Mouse (Mus musculus) CH12.LX (cell line): ENCODE measurements around the gene Fam110a. TPM values are rescaled to one million over a fixed set of nuclear protein-coding genes. Genes with fewer than 3 reads are reported as not detected.
A peak's percentile ranks its signal among the peaks of the same experiment; 100 is the strongest.

Experiments used
- DNase-seq: peaks from one replicate; pipeline ENCODE4 v3.0.0-alpha.2; 2013; ENCODE audit errors: extremely low read depth
- H3K27ac ChIP-seq: 2 replicates; pipeline ENCODE4 v1.5.1; 2012; ENCODE audit warnings: low read depth, mild to moderate bottlenecking, control low read depth, moderate library complexity; ENCODE audit not compliant: insufficient read depth
- H3K27me3 ChIP-seq: replicated peaks from 2 replicates; pipeline ENCODE3; 2012; ENCODE audit warnings: inconsistent platforms
- H3K36me3 ChIP-seq, 2 experiments: replicated peaks in 1 of 2; 2 replicates each; pipeline versions ENCODE3 to v1.6.1; 2012; ENCODE audit warnings: inconsistent platforms in 1 of 2, low read length in 1 of 2, mild to moderate bottlenecking in 1 of 2, mixed read lengths in 1 of 2, moderate library complexity in 1 of 2; ENCODE audit not compliant: control insufficient read depth in 1 of 2, insufficient read depth in 1 of 2
- H3K4me1 ChIP-seq, 2 experiments: 2 replicates each; pipeline ENCODE4 v1.6.1; 2012; ENCODE audit warnings: inconsistent platforms in 1 of 2, moderate library complexity in 1 of 2; ENCODE audit not compliant: insufficient read depth in 2 of 2, control insufficient read depth in 1 of 2
- H3K4me2 ChIP-seq: 2 replicates; pipeline ENCODE4 v1.6.1; 2012; ENCODE audit warnings: low read depth, mild to moderate bottlenecking, control low read depth; ENCODE audit not compliant: poor library complexity, insufficient read depth, severe bottlenecking
- H3K4me3 ChIP-seq, 3 experiments: fragments of 150-350 bp in 1 of 3; sonication (generic) in 1 of 3; replicated peaks in 1 of 3; 2 replicates each; pipeline versions ENCODE3 to v1.5.1; 2011 to 2012; ENCODE audit warnings: low read depth in 2 of 3, low read length in 2 of 3, mild to moderate bottlenecking in 2 of 3, moderate library complexity in 2 of 3, control low read depth in 1 of 3, improper control_type of control experiment in 1 of 3, inconsistent platforms in 1 of 3, mixed read lengths in 1 of 3; ENCODE audit not compliant: poor library complexity in 1 of 3
- H3K79me2 ChIP-seq: replicated peaks from 2 replicates; pipeline ENCODE4 v1.6.1; 2012; ENCODE audit warnings: mild to moderate bottlenecking, moderate library complexity; ENCODE audit not compliant: control insufficient read depth, poor library complexity, insufficient read depth, severe bottlenecking; ENCODE audit errors: extremely low read depth
- H3K9ac ChIP-seq: 2 replicates; pipeline ENCODE4 v1.6.1; 2012; ENCODE audit warnings: low read depth, mild to moderate bottlenecking, control low read depth, moderate library complexity; ENCODE audit not compliant: insufficient read depth
- H3K9me3 ChIP-seq: replicated peaks from 2 replicates; pipeline ENCODE3; 2012; ENCODE audit warnings: low read length, inconsistent platforms, mixed read lengths
- CHD2 ChIP-seq: IDR thresholded peaks from 2 replicates; pipeline ENCODE4 v1.6.1; 2011; ENCODE audit warnings: low read length, improper control_type of control experiment
- CTCF ChIP-seq, 2 experiments: IDR thresholded peaks in 1 of 2; conservative IDR thresholded peaks in 1 of 2; 2 replicates each; pipeline ENCODE4 v1.5.1; 2011 to 2012; ENCODE audit warnings: low read depth in 2 of 2, low read length in 2 of 2, improper control_type of control experiment in 1 of 2, inconsistent platforms in 1 of 2, mild to moderate bottlenecking in 1 of 2, moderate library complexity in 1 of 2
- ELF1 ChIP-seq: IDR thresholded peaks from 2 replicates; pipeline ENCODE4 v1.6.1; 2014; ENCODE audit warnings: low read depth, mild to moderate bottlenecking, inconsistent platforms, low read length, improper control_type of control experiment
- EP300 ChIP-seq: IDR thresholded peaks from 2 replicates; pipeline ENCODE4 v1.6.1; 2011; ENCODE audit warnings: low read length, improper control_type of control experiment
- GABPA ChIP-seq: IDR thresholded peaks from 2 replicates; pipeline ENCODE4 v1.6.1; 2012; ENCODE audit warnings: low read depth, low read length, improper control_type of control experiment, inconsistent platforms; ENCODE audit not compliant: insufficient replicate concordance
- HCFC1 ChIP-seq: IDR thresholded peaks from 2 replicates; pipeline ENCODE4 v1.6.1; 2012; ENCODE audit warnings: low read depth, mild to moderate bottlenecking, inconsistent platforms, low read length, improper control_type of control experiment
- IRF4 ChIP-seq: IDR thresholded peaks from 2 replicates; pipeline ENCODE4 v1.6.1; 2014; ENCODE audit warnings: low read depth, mild to moderate bottlenecking, inconsistent platforms, low read length, improper control_type of control experiment
- MAZ ChIP-seq: IDR thresholded peaks from 2 replicates; pipeline ENCODE4 v1.6.1; 2012; ENCODE audit warnings: low read depth, mild to moderate bottlenecking, inconsistent platforms, low read length, improper control_type of control experiment, moderate library complexity
- MEF2A ChIP-seq: IDR thresholded peaks from 2 replicates; pipeline ENCODE4 v1.6.1; 2014; ENCODE audit warnings: low read depth, mild to moderate bottlenecking, inconsistent platforms, low read length, improper control_type of control experiment, borderline replicate concordance
- NRF1 ChIP-seq: IDR thresholded peaks from 2 replicates; pipeline ENCODE4 v1.6.1; 2014; ENCODE audit warnings: low read depth, mild to moderate bottlenecking, inconsistent platforms, low read length, improper control_type of control experiment, moderate library complexity
- RAD21 ChIP-seq: IDR thresholded peaks from 2 replicates; pipeline ENCODE4 v1.6.1; 2011; ENCODE audit warnings: low read depth, mild to moderate bottlenecking, low read length, improper control_type of control experiment, moderate library complexity
- SIN3A ChIP-seq: IDR thresholded peaks from 2 replicates; pipeline ENCODE4 v1.6.1; 2012; ENCODE audit warnings: low read length, improper control_type of control experiment, inconsistent platforms
- TCF12 ChIP-seq: IDR thresholded peaks from 2 replicates; pipeline ENCODE4 v1.6.1; 2014; ENCODE audit warnings: low read depth, mild to moderate bottlenecking, inconsistent platforms, low read length, improper control_type of control experiment
- UBTF ChIP-seq: IDR thresholded peaks from 2 replicates; pipeline ENCODE4 v1.6.1; 2012; ENCODE audit warnings: low read depth, mild to moderate bottlenecking, inconsistent platforms, low read length, improper control_type of control experiment, moderate library complexity
- USF1 ChIP-seq: IDR thresholded peaks from 2 replicates; pipeline ENCODE4 v1.6.1; 2014; ENCODE audit warnings: low read depth, mild to moderate bottlenecking, inconsistent platforms, low read length, improper control_type of control experiment
- USF2 ChIP-seq: conservative IDR thresholded peaks from 2 replicates; pipeline ENCODE4 v1.6.1; 2011; ENCODE audit warnings: low read depth, low read length, improper control_type of control experiment
- ZC3H11A ChIP-seq: IDR thresholded peaks from 2 replicates; pipeline ENCODE4 v1.6.1; 2012; ENCODE audit warnings: low read depth, mild to moderate bottlenecking, inconsistent platforms, low read length, improper control_type of control experiment
- ZMIZ1 ChIP-seq: IDR thresholded peaks from 2 replicates; pipeline ENCODE4 v1.6.1; 2012; ENCODE audit warnings: low read depth, mild to moderate bottlenecking, inconsistent platforms, low read length, improper control_type of control experiment
- ZNF384 ChIP-seq: IDR thresholded peaks from 2 replicates; pipeline ENCODE4 v1.6.1; 2012; ENCODE audit warnings: low read depth, low read length, improper control_type of control experiment, inconsistent platforms
- dilution Hi-C: fragments of 300-500 bp; cut with MboI; formaldehyde crosslinking; loops from 2 replicates; pipeline ENCODE4 v1.14.3; 2020; ENCODE audit warnings: low sequenced_read_pairs; ENCODE audit not compliant: extremely low pct_unique_long_range_greater_than_20kb, extremely low pct_ligation_motif_present
- in situ Hi-C: fragments of 300-500 bp; cut with MboI; formaldehyde crosslinking; loops from 3 replicates; pipeline ENCODE4 v1.14.3; 2019; ENCODE audit warnings: low sequenced_read_pairs, low pct_ligation_motif_present, low pct_unique_long_range_greater_than_20kb, mixed read lengths
- polyA plus RNA-seq: library from polyadenylated mRNA; unstranded; fragments of >175 nt; gene quantifications from 2 replicates; pipeline ENCODE4 v1.2.1, GENCODE M21; 2012; ENCODE audit warnings: low read depth; ENCODE audit not compliant: insufficient read length
- total RNA-seq, 2 experiments: library from RNA; depleted of rRNA; stranded (reverse); fragments of 300-350 nt in 1 of 2; fragments of >200 nt in 1 of 2; gene quantifications; 2 replicates each; pipeline ENCODE4 v1.2.3; 2012 to 2014

Gene Fam110a
- total and polyA plus RNA-seq, 3 experiments, result 3.7 to 9.8 (median 6.3) TPM

DNA sequence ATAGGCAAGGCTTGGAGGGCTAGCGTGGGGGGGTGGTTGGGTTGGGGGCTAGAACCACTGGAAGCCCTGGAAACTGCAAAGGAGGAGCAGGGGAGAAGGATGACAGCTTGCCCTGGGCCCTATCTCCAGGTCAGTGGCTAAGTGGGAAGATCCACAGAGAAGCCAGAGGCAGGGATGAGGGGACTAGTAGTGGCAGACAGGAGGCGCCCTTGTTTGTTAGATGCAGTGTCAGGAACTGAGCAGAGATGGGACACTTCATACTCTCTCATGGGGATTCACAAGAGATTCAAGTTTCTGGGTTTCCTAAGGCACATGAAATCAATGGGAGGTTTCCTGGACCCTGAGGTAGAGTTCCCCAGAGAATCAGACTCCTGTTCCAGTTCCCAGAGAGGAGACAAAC is 38.8 kb downstream of the Fam110a start (continued):
- peak; percentile 91 for TF ChIP-seq RAD21
- TF ChIP-seq MEF2A, result no peak
- TF ChIP-seq TCF12, result no peak
- TF ChIP-seq ELF1, result no peak
- TF ChIP-seq NRF1, result no peak
- TF ChIP-seq ZC3H11A, result peak; percentile 93
- no peak for TF ChIP-seq USF1
- no peak for TF ChIP-seq UBTF
- TF ChIP-seq SIN3A, result no peak
- TF ChIP-seq CTCF (conservative IDR thresholded peaks at IDR 0.05 in 1 of 2, IDR thresholded peaks at IDR 0.05 in 1 of 2; ENCODE audit: low read depth in 2 of 2, low read length in 2 of 2), result peak; percentile 11 to 92; a peak in 2 of 4 replicates

- DNase-seq, result no peak
- dilution Hi-C loops, result no loop called here
- in situ Hi-C loops, result loop anchor here (5.0 kb wide), 1 partner anchor 37 kb away; no protein-coding TSS in a partner anchor
Measured at GRCm38 (mm10) chr2:151939651-151940420, 40.2 kb downstream of the Fam110a start.

DNA sequence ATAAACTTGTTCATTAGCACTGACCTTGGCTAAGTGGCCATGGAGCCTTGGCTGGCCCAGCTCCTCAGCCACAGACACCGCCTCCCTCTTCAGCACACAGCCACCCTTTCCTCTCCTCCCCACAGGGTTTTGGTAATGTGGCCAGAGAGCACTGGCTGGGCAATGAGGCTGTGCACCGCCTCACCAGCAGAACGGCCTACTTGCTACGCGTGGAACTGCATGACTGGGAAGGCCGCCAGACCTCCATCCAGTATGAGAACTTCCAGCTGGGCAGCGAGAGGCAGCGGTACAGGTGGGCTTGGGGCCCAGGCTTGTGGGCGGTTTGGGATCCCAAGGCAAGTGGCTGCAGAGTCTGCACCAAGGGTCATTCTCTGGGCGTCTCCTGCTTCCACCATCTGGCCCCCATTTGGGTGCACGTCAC is 41.2 kb downstream of the Fam110a start:
- no peak overlapping the region for H3K27ac ChIP-seq
- in situ Hi-C loops (no loop called here), dilution Hi-C loops (no loop called here)
- H3K4me2 ChIP-seq, result no peak overlapping the region
- TF ChIP-seq MAZ (no peak), EP300 (no peak)
- H3K36me3 ChIP-seq, result no peaks in the 10 kb centered on the region
- peaks cover 0 to 12% of the 10 kb centered on the region in 2 experiments; a peak in 2 of 4 replicates for H3K4me1 ChIP-seq
- peaks cover 24% of the 10 kb centered on the region for H3K27me3 ChIP-seq
- H3K9ac ChIP-seq, result no peak overlapping the region
- no peaks in the 10 kb centered on the region for H3K79me2 ChIP-seq
- no peaks in the 10 kb centered on the region for H3K9me3 ChIP-seq
- no peak overlapping the region for H3K4me3 ChIP-seq
- DNase-seq, result no peak

More at GRCm38 (mm10) chr2:151939651-151940420, 40.2 kb downstream of the Fam110a start:
- H3K9ac ChIP-seq, result no peak overlapping the region
- no peaks in the 10 kb centered on the region for H3K36me3 ChIP-seq
- peaks cover 0 to 12% of the 10 kb centered on the region in 2 experiments; a peak in 2 of 4 replicates for H3K4me1 ChIP-seq
- H3K27ac ChIP-seq, result no peak overlapping the region
- no peak for TF ChIP-seq UBTF
- no peak for TF ChIP-seq ZMIZ1
- no peak for TF ChIP-seq IRF4
- no peak for TF ChIP-seq GABPA
- no peak for TF ChIP-seq ZC3H11A
- no peak for TF ChIP-seq HCFC1
- no peak for TF ChIP-seq TCF12
- TF ChIP-seq MAZ, result no peak
- TF ChIP-seq RAD21, result no peak
- TF ChIP-seq CHD2, result no peak
- TF ChIP-seq ZNF384, result no peak
- TF ChIP-seq USF2, result no peak
- no peak for TF ChIP-seq MEF2A
- no peak for TF ChIP-seq CTCF (conservative IDR thresholded peaks at IDR 0.05 in 1 of 2, IDR thresholded peaks at IDR 0.05 in 1 of 2; ENCODE audit: low read depth in 2 of 2, low read length in 2 of 2)
- no peaks in the 10 kb centered on the region for H3K9me3 ChIP-seq
- H3K27me3 ChIP-seq, result peaks cover 21% of the 10 kb centered on the region
- no peak overlapping the region for H3K4me2 ChIP-seq
- no peaks in the 10 kb centered on the region for H3K79me2 ChIP-seq
- no peak overlapping the region for H3K4me3 ChIP-seq
